Mouse (Mus musculus) heart, postnatal 25 days (tissue): Measurements from ENCODE around the gene Fbxo42. TPM values are rescaled to one million over a fixed set of nuclear protein-coding genes. Genes with fewer than 3 reads are reported as not detected.

Experiments
- DNase-seq: peaks from one replicate; pipeline ENCODE4 v3.0.0; 2022; ENCODE audit warnings: low spot score
- intact Hi-C: fragments of 180-260 bp; cut with DNase I; formaldehyde crosslinking; loops from one replicate; pipeline ENCODE4 v1.15.1; 2025
- total RNA-seq, 2 experiments: library from RNA; stranded (reverse); gene quantifications; 2 replicates each; pipeline ENCODE4 v1.2.3; 2021

The Fbxo42 gene
- total RNA-seq, 2 experiments from 2014 or later, result 10.0 to 10.1 TPM

GRCm38 (mm10) chr4:141243636-141244035 lies 95.9 kb downstream of the Fbxo42 start:
- intact Hi-C loops, result no loop called here
- no peak for DNase-seq

GRCm38 (mm10) chr4:141244401-141244800 lies 96.7 kb downstream of the Fbxo42 start:
- intact Hi-C loops, result no loop called here

GRCm38 (mm10) chr4:141244931-141245425 lies 97.3 kb downstream of the Fbxo42 start:
- no peak for DNase-seq
- intact Hi-C loops, result loop anchor here (5.0 kb wide), 1 partner anchor 33 kb away; the partner anchor contains the start of gene Rsg1

More at GRCm38 (mm10) chr4:141244401-141244800, 96.7 kb downstream of the Fbxo42 start:
- DNase-seq, result no peak

- intact Hi-C loops, result loop anchor here (5.0 kb wide), 1 partner anchor 34 kb away; the partner anchor contains the start of gene Rsg1
- no peak for DNase-seq
Observed at GRCm38 (mm10) chr4:141246089-141246997, 98.6 kb downstream of the Fbxo42 start.

- intact Hi-C loops, result loop anchor here (5.0 kb wide), 1 partner anchor 35 kb away; the partner anchor contains the start of gene Rsg1
- no peak for DNase-seq
Observed at GRCm38 (mm10) chr4:141246998-141247350, 99.3 kb downstream of the Fbxo42 start.

GRCm38 (mm10) chr4:141247776-141248613 lies 100.3 kb downstream of the Fbxo42 start:
- intact Hi-C loops, result loop anchor here (5.0 kb wide), 1 partner anchor 36 kb away; the partner anchor contains the start of gene Rsg1

GRCm38 (mm10) chr4:141248614-141248978 lies 100.9 kb downstream of the Fbxo42 start:
- DNase-seq, result no peak

More at GRCm38 (mm10) chr4:141247776-141248613, 100.3 kb downstream of the Fbxo42 start:
- no peak for DNase-seq

GRCm38 (mm10) chr4:141249383-141249782 lies 101.7 kb downstream of the Fbxo42 start:
- intact Hi-C loops, result loop anchor here (5.0 kb wide), 1 partner anchor 37 kb away; the partner anchor contains the start of gene Rsg1
- DNase-seq, result no peak

More at GRCm38 (mm10) chr4:141248614-141248978, 100.9 kb downstream of the Fbxo42 start:
- intact Hi-C loops, result loop anchor here (5.0 kb wide), 1 partner anchor 36 kb away; the partner anchor contains the start of gene Rsg1

GRCm38 (mm10) chr4:141251071-141251470 lies 103.4 kb downstream of the Fbxo42 start:
- DNase-seq, result no peak

GRCm38 (mm10) chr4:141252641-141253040 lies 104.9 kb downstream of the Fbxo42 start:
- no peak for DNase-seq
- intact Hi-C loops, result no loop called here

More at GRCm38 (mm10) chr4:141251071-141251470, 103.4 kb downstream of the Fbxo42 start:
- intact Hi-C loops, result no loop called here

Other genes with a start within 250 kb of the Fbxo42 start
- under 1 TPM; 0.42 to 0.81 TPM for gene Padi2, start 241.6 kb upstream of the Fbxo42 start, total RNA-seq
- 1,000 to 10,000 TPM; 1,213 to 1,269 TPM for gene Sdhb, start 186.7 kb upstream of the Fbxo42 start, total RNA-seq
- 10 to 100 TPM; 16.5 to 19.4 TPM for gene Atp13a2, start 161.0 kb upstream of the Fbxo42 start, total RNA-seq
- gene Mfap2, start 137.5 kb upstream of the Fbxo42 start, total RNA-seq, result 1 to 10 TPM; 6.7 to 6.9 TPM
- 1 to 10 TPM; 5.1 to 5.4 TPM for gene Crocc, start 87.4 kb upstream of the Fbxo42 start, total RNA-seq
- gene Necap2, start 69.6 kb upstream of the Fbxo42 start, total RNA-seq, result 10 to 100 TPM; 17.2 TPM
- gene Spata21, start 59.6 kb upstream of the Fbxo42 start, total RNA-seq, result not detected
- 10 to 100 TPM; 85.1 to 96.1 TPM for gene Szrd1, start 8.1 kb upstream of the Fbxo42 start, total RNA-seq
- gene Rsg1, start 66.0 kb downstream of the Fbxo42 start, total RNA-seq, result under 1 TPM; 0.45 to 0.60 TPM
- gene Arhgef19, start 91.6 kb downstream of the Fbxo42 start, total RNA-seq, result 10 to 100 TPM; 28.5 to 36.4 TPM
- gene Epha2, start 153.3 kb downstream of the Fbxo42 start, total RNA-seq, result 1 to 10 TPM; 6.8 to 7.7 TPM
- under 1 TPM; 0.42 to 0.73 TPM for gene Fam131c, start 220.3 kb downstream of the Fbxo42 start, total RNA-seq